Mouse (Mus musculus) hindbrain, postnatal 0 days (tissue): ENCODE results near the gene Katnbl1. TPM values are rescaled to one million over a fixed set of nuclear protein-coding genes. Genes with fewer than 3 reads are reported as not detected.
"Not testable (repeated sequence)": the region's sequence is repeated elsewhere in the genome, so short reads cannot be mapped to it uniquely, and the experiment has no call there.

Experiments used
- ATAC-seq: fragments of 200-750 bp; cut with Nextera tagmentation; 2 replicates; pipeline ENCODE4 v1.8.0; 2017; ENCODE audit warnings: mild to moderate bottlenecking, moderate TSS enrichment, moderate library complexity
- DNase-seq: peaks from one replicate; pipeline ENCODE4 v3.0.0-alpha.2; 2015; ENCODE audit warnings: low spot score
- H3K27ac ChIP-seq: fragments of 300-500 bp; sonication (generic); 2 replicates; pipeline ENCODE4 v1.5.1; 2014; ENCODE audit warnings: mild to moderate bottlenecking
- H3K27me3 ChIP-seq: fragments of 300-500 bp; sonication (generic); 2 replicates; pipeline ENCODE4 v1.6.1; 2014; ENCODE audit warnings: low read length, mixed read lengths; ENCODE audit not compliant: insufficient read depth
- H3K36me3 ChIP-seq: fragments of 300-500 bp; sonication (generic); 2 replicates; pipeline ENCODE4 v1.6.1; 2014; ENCODE audit warnings: low read length, mixed read lengths; ENCODE audit not compliant: insufficient read depth
- H3K4me1 ChIP-seq: fragments of 300-500 bp; sonication (generic); 2 replicates; pipeline ENCODE4 v1.6.1; 2014; ENCODE audit warnings: antibody characterized with exemption, low read length, mixed read lengths; ENCODE audit not compliant: insufficient read depth
- H3K4me2 ChIP-seq: fragments of 300-500 bp; sonication (generic); 2 replicates; pipeline ENCODE4 v1.6.1; 2014; ENCODE audit warnings: low read depth, mild to moderate bottlenecking, low read length, moderate library complexity, mixed read lengths
- H3K4me3 ChIP-seq: fragments of 300-500 bp; sonication (generic); 2 replicates; pipeline ENCODE4 v1.5.1; 2014; ENCODE audit warnings: low read length
- H3K9ac ChIP-seq: fragments of 300-500 bp; sonication (generic); replicated peaks from 2 replicates; pipeline ENCODE4 v1.6.1; 2014; ENCODE audit warnings: mild to moderate bottlenecking, low read length, moderate library complexity, mixed read lengths
- H3K9me3 ChIP-seq: fragments of 300-500 bp; sonication (generic); 2 replicates; pipeline ENCODE4 v1.6.1; 2016; ENCODE audit warnings: low read length, mixed read lengths
- CTCF ChIP-seq: IDR thresholded peaks from 2 replicates; pipeline ENCODE4 v1.5.1; 2016; ENCODE audit warnings: antibody characterized with exemption, control low read depth, low read depth
- WGBS: fragments of 180-500 bp; shearing (Covaris S2); extraction: QIAGEN DNeasy Blood & Tissue Kit; methylation state at CpG from one replicate; pipeline ENCODE4 v1.1.7; 2014; 5-methylcytosine and 5-hydroxymethylcytosine counted together
- polyA plus RNA-seq: library from polyadenylated mRNA; unstranded; fragments of >200 nt; fragmentation: Nextera tagmentation; extraction: Ambion mirVana; gene quantifications from 2 replicates; pipeline ENCODE4 v1.2.1, GENCODE M21; 2015
- total RNA-seq: library from RNA; depleted of rRNA; stranded (reverse); fragments of >200 nt; gene quantifications from 2 replicates; pipeline ENCODE4 v1.2.3, GENCODE M21; 2014

Gene Katnbl1
- total and polyA plus RNA-seq, 2 experiments from 2014 or later = 11.4 to 21.4 TPM

DNA sequence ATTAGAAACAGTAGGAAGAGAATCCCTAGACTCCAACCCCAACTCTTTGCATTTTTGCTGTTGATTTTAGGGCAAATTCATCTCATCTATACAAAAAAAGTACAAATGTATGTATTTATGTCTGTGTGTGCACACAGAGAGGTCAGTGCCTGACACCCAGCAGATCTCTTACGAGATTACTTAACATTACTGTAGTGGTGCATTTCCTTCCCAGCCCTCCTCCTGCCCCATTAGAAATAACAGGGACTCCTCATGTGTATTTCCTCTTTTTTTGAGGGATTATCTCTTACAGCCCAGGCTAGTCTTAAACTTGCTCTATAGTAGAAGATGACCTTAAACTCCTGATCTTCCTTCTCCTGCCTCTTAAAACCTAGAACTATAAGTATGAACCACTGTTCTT, 13.7 kb downstream of the Katnbl1 start:
- DNase-seq = no peak
- H3K9me3 ChIP-seq = no peaks in the 10 kb centered on the region
- no peak overlapping the region for H3K4me3 ChIP-seq
- no peak overlapping the region for H3K9ac ChIP-seq
- H3K4me1 ChIP-seq = no peaks in the 10 kb centered on the region
- ATAC-seq = no peak
- 89% methylated on average over 1 of the region's 1 CpGs for WGBS
- no peaks in the 10 kb centered on the region for H3K27me3 ChIP-seq
- H3K4me2 ChIP-seq = no peak overlapping the region
- H3K36me3 ChIP-seq = no peaks in the 10 kb centered on the region
- TF ChIP-seq CTCF = no peak
- H3K27ac ChIP-seq = no peak overlapping the region

DNA sequence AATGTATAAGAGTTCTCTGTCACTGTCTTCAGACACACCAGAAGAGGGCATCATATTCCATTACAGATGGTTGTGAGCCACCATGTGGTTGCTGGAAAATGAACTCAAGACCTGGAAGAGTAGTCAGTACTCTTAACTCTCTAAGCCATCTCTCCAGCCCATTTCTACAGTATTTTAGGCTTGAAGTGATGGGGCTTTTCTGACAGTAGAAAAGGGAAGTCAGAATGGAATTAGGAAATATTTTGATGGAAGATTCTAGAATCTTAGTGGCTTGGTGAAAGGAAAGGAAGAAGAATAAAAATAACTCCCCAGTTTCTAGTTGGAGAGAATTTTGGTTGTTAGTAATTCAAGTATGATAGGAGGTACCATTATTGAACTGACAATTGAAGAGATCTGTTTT, 14.9 kb downstream of the Katnbl1 start:
- DNase-seq (no peak), ATAC-seq (no peak)
- Histone ChIP-seq H3K4me3 (no peak overlapping the region), H3K4me2 (no peak overlapping the region), H3K9ac (no peak overlapping the region), H3K36me3 (no peaks in the 10 kb centered on the region), H3K27ac (no peak overlapping the region), H3K9me3 (no peaks in the 10 kb centered on the region), H3K4me1 (no peaks in the 10 kb centered on the region), H3K27me3 (no peaks in the 10 kb centered on the region)
- TF ChIP-seq CTCF = no peak

DNA sequence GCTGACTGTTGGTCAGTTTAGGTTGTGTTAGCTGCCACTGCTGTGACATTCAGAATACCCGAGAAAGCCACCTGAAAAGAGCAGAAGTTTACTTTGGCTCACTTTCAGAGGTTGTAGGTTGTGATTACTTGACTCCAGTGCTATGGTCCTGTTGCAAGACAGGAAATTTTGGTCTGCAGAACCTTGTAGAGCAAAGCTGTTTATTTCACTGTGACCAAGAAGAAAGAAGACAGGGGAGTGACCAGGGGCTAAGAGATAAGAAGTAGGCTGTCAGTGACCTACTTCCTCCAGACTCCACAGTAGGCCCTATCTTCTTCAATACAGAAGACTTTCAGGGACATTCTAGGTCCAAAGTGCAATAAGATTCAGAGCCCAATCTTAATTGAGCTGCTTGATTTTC, 17.6 kb downstream of the Katnbl1 start:
- Histone ChIP-seq H3K9me3 (no peaks in the 10 kb centered on the region), H3K9ac (no peak overlapping the region), H3K36me3 (no peaks in the 10 kb centered on the region), H3K4me3 (no peak overlapping the region), H3K4me1 (no peaks in the 10 kb centered on the region), H3K27me3 (no peaks in the 10 kb centered on the region), H3K27ac (no peak overlapping the region), H3K4me2 (no peak overlapping the region)
- no peak for TF ChIP-seq CTCF
- ATAC-seq = no peak
- WGBS = 71% methylated on average over 1 of the region's 1 CpGs
- no peak for DNase-seq

- peaks cover 16% of the 10 kb centered on the region for H3K36me3 ChIP-seq
- H3K27me3 ChIP-seq = no peaks in the 10 kb centered on the region
- 88% methylated on average over 3 of the region's 3 CpGs for WGBS
- no peak overlapping the region for H3K4me2 ChIP-seq
- no peak for TF ChIP-seq CTCF
- ATAC-seq (no peak), DNase-seq (no peak)
- no peak overlapping the region for H3K27ac ChIP-seq
- H3K4me3 ChIP-seq = no peak overlapping the region
- no peaks in the 10 kb centered on the region for H3K4me1 ChIP-seq
- no peaks in the 10 kb centered on the region for H3K9me3 ChIP-seq
- no peak overlapping the region for H3K9ac ChIP-seq
Measured at GRCm38 (mm10) chr2:112407030-112407429, 28.0 kb downstream of the Katnbl1 start.

- Histone ChIP-seq H3K27ac (no peak overlapping the region), H3K9me3 (no peaks in the 10 kb centered on the region), H3K4me1 (no peaks in the 10 kb centered on the region), H3K4me2 (no peak overlapping the region), H3K36me3 (no peaks in the 10 kb centered on the region), H3K27me3 (no peaks in the 10 kb centered on the region), H3K9ac (no peak overlapping the region), H3K4me3 (no peak overlapping the region)
- 75% methylated on average over 3 of the region's 3 CpGs for WGBS
- no peak for DNase-seq
- no peak for ATAC-seq
- no peak for TF ChIP-seq CTCF
Measured at GRCm38 (mm10) chr2:112425308-112425707, 46.3 kb downstream of the Katnbl1 start.

- H3K4me1 ChIP-seq, H3K27ac ChIP-seq, H3K4me2 ChIP-seq, H3K9ac ChIP-seq, ATAC-seq, H3K36me3 ChIP-seq, H3K9me3 ChIP-seq, H3K27me3 ChIP-seq, H3K4me3 ChIP-seq, DNase-seq: not testable (repeated sequence)
- 91% methylated on average over 3 of the region's 3 CpGs for WGBS
Measured at GRCm38 (mm10) chr2:112428534-112428933, 49.5 kb downstream of the Katnbl1 start.

- H3K27me3 ChIP-seq = no peaks in the 10 kb centered on the region
- no peak overlapping the region for H3K27ac ChIP-seq
- no peaks in the 10 kb centered on the region for H3K36me3 ChIP-seq
- ATAC-seq (no peak), DNase-seq (no peak)
- H3K9me3 ChIP-seq = no peaks in the 10 kb centered on the region
- H3K9ac ChIP-seq = no peak overlapping the region
- H3K4me1 ChIP-seq = no peaks in the 10 kb centered on the region
- TF ChIP-seq CTCF = no peak
- H3K4me3 ChIP-seq = no peak overlapping the region
- 94% methylated on average over 4 of the region's 4 CpGs for WGBS
- no peak overlapping the region for H3K4me2 ChIP-seq
Measured at GRCm38 (mm10) chr2:112429665-112430064, 50.7 kb downstream of the Katnbl1 start.

- H3K4me2 ChIP-seq = no peak overlapping the region
- H3K4me3 ChIP-seq = no peak overlapping the region
- no peaks in the 10 kb centered on the region for H3K4me1 ChIP-seq
- TF ChIP-seq CTCF = no peak
- no peak for ATAC-seq
- no peak for DNase-seq
- H3K9me3 ChIP-seq = no peaks in the 10 kb centered on the region
- 76% methylated on average over 5 of the region's 5 CpGs for WGBS
- H3K27ac ChIP-seq = no peak overlapping the region
- H3K27me3 ChIP-seq = no peaks in the 10 kb centered on the region
- no peaks in the 10 kb centered on the region for H3K36me3 ChIP-seq
- H3K9ac ChIP-seq = no peak overlapping the region
Measured at GRCm38 (mm10) chr2:112430403-112430802, 51.4 kb downstream of the Katnbl1 start.
